Mouse (Mus musculus): Measurements from ENCODE around the gene Ddx4.
A peak's percentile ranks its signal among the peaks of the same experiment; 100 is the strongest.
"Not testable (repeated sequence)": the region's sequence is repeated elsewhere in the genome, so short reads cannot be mapped to it uniquely, and the experiment has no call there.

Ddx4 gene

DNA sequence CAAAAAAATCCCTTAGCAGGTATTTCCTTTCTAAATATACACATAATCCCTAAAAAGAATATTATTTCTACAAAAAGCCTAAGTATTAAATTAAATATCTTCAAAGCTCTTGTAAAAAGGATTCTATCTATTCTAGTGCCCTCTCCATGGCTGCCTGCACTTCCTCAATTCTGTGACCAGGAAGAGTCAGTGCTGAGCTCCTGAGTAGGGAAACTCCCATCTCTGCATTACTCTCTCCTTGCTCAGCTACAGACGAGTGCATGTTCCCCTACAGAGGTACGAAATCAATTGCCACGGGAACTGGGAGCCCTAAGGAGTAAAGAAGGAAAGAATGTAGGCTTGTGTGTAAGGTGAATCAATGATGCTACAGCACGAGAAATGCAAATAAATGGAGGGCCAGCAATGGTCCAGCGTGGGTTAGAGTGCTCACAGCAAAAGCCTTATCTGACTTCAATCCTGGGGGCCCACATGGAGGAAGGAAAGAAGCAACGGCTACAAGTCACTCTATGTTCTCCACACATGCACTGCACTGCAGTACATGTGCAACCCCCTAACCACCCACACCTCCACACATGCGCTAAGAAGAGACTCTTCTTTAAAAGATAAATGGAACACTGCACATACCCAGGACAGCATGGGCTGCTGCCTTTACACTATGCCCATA lies 17.0 kb downstream of the Ddx4 start:
- DNase-seq: no peak

DNA sequence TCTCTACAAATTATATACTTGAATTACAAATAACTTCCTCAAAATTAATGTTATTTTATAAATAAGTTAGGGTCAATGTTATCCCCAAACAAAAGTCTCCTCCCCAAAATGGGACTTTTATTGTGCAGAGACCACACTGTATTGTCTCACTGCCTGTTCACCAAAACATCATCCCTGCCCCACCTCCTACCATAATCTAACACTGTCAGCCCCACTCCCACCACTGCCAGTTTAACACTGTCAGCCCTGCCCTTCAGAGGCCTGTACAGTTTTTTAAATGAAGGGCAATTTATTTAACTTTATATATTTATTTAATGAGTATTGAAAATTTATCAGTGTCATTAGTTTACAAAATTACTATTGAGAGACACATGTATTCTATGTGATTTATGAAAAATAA lies 26.7 kb downstream of the Ddx4 start:
- no peak for DNase-seq

- no peak for DNase-seq
Measured at GRCm38 (mm10) chr13:112624622-112625021, 27.7 kb downstream of the Ddx4 start.

- no peak for DNase-seq
Measured at GRCm38 (mm10) chr13:112623656-112624055, 28.6 kb downstream of the Ddx4 start.

GRCm38 (mm10) chr13:112621592-112621991 lies 30.7 kb downstream of the Ddx4 start:
- no peak for DNase-seq

DNA sequence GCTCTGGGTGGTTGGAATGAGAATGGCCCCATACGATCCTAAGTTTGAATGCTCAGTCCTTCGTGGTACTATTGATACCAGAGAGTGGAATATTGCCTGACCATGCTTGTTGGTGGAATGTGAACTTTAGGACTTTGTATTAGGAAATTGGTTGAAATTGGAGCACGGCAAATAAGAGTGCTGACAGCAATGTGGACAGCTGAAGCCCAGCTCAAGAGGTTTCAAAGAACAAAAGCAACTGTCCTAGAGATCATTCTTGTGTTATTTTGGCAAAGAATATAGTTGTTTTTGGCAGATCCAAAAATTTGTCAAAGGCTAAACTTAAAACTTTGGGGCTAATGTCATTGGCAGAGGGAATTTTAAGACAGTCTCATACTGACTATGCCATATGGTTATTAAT lies 43.7 kb downstream of the Ddx4 start:
- no peak for DNase-seq

- no peak for DNase-seq
Measured at GRCm38 (mm10) chr13:112604411-112604810, 47.9 kb downstream of the Ddx4 start.

GRCm38 (mm10) chr13:112603839-112604238 lies 48.4 kb downstream of the Ddx4 start:
- DNase-seq: no peak

DNA sequence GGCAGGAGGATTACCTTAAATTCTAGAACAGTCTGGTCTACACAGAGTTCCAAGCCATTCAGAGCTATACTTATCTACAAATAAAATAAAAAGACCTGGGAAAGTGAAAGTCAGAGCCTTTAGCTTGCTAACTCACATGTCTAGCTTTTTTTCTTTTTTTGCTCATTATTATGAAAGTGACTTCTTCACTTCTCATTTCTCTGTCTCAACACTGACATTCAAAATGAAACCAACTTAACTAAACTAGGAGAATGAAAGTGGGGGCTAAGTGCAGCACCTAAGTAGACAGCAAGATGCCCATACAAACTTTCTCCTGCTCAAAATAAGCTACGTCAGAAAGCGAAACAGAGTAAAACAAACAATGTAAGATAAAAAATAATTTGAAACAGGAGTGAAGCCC lies 49.7 kb downstream of the Ddx4 start:
- no peak for DNase-seq

DNA sequence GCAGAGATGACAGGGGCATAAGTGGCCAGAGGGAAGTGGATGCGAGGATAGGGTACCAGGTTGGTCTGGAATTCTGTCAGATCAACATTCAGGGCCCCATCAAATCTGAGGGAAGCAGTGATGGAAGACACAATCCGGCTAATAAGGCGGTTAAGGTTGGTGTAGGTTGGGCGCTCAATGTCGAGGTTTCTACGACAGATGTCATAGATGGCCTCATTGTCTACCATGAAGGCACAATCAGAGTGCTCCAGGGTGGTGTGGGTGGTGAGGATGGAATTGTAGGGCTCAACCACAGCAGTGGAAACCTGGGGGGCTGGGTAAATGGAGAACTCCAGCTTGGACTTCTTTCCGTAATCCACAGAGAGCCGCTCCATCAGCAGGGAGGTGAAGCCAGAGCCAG lies 58.0 kb downstream of the Ddx4 start, which contains the start of gene Il31ra:
Gene Il31ra, minus strand, starts transcription at position 101 of the 400 bp plus-strand sequence.
- not testable (repeated sequence) for DNase-seq

DNA sequence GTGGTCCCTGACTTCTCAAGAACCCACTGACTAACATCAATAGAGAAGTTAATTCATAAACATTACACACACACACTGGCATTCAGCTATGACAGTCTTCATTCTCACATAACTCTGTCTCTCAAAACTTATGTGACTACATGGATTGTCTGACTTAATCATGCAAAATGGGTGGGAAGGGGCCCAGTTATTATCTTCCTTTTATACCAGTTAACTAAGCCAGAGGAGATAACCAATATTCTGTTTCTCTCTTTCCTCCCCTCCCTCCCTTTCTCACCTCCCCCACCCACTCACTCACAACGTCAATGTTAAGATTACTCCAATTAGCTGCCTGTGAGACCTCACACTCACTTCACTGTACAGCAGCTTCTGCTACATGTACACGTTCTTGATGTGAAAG lies 62.0 kb downstream of the Ddx4 start:
- DNase-seq: no peak

DNA sequence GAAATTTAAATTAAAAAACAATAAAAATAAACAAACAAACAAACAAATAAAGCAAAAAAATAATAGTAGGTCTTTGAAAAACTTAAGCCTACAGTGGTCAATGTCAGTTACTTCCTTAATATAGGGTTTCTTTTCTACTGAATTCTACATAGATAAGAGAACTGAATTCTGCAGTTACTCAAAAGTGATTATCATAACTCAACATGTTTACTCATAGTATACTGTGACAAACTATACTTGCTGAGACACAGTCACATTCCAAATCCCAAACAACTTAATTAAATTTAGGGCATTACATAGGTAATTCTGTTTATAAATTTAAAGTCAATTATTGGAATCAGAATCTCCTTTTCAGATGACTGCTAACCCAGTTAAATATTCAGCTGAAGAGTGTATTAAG lies 62.6 kb downstream of the Ddx4 start:
- DNase-seq: no peak

GRCm38 (mm10) chr13:112584556-112585237 lies 67.6 kb downstream of the Ddx4 start:
- DNase-seq: no peak

GRCm38 (mm10) chr13:112582291-112582690 lies 70.0 kb downstream of the Ddx4 start:
- DNase-seq: no peak

DNA sequence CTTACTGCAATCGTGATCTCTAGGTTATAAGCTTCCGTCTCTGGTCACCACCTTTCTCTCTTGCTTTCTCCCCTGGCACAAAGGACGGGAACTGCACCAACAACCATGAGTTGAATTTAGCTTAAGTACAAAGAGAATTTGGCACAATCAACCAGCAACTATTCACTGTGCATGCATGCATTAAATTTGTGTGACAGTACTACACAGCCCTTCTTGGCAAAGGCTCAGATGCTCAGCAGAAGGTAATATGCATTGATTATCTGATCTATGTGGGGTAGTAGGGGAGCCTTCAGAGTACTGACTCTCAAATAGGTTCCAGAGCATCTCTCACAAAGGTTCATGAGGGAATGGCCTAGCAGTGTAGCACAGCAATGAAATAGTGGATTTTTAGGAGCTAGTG lies 70.5 kb downstream of the Ddx4 start:
- no peak for DNase-seq

DNA sequence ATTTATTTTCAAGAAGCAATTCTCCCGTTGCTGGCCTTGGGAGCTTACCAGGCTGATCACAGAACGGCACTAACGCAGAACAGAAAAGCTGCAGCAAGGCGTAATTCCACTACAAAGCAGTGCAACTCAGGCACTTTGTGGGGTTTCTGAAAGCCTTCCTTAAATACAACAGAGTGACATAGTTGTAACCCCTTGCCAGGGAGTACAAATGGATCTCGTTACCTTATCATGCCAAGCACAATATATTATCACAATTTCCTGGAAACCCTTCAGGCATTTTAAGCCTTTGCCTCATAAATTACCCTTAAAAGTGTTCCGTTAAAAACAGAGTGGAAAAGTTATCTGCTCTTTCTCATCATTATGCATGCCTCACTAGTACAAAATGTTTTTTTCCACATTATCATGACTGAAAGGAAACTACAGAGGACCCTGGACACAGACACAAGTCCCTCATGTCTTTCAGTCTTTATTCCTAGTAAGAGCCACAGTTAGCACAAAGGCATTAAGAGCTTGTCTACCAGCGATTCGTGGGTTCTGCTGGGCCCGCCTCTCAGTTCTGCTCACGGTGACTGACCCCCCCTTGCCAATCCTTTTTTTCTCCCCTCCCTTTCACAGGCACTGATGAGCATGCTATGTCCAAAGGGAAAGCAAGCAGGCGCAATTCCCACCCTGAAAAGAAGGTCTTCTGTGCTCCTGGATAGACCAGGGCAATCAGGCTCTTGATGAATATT lies 71.5 kb downstream of the Ddx4 start:
- no peak for DNase-seq

- peak; percentile 97 to 99 for DNase-seq
Measured at GRCm38 (mm10) chr13:112578041-112578440, 74.2 kb downstream of the Ddx4 start.

DNA sequence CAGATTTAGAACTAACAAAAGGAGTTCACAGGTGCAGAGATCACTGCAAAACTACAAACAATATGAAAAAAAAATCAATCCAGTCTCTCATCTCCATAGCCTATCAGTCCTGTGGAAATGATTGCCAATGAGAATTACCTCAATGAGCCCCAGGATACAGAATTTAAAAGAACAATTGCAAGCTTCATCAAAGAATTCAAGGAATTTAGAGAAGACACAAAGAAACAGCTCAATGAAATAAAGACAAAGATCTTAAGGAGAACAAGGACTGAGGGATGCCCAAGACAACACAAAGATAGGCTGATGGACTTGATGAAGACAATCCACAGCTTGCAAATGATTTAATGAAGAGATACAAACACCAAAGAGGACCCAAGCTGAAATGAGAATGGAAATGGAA lies 78.5 kb downstream of the Ddx4 start:
- no peak for DNase-seq

- DNase-seq: no peak
Measured at GRCm38 (mm10) chr13:112570768-112571167, 81.5 kb downstream of the Ddx4 start.

- no peak for DNase-seq
Measured at GRCm38 (mm10) chr13:112569606-112570005, 82.7 kb downstream of the Ddx4 start.

GRCm38 (mm10) chr13:112560554-112561138 lies 91.6 kb downstream of the Ddx4 start:
- no peak for DNase-seq

DNA sequence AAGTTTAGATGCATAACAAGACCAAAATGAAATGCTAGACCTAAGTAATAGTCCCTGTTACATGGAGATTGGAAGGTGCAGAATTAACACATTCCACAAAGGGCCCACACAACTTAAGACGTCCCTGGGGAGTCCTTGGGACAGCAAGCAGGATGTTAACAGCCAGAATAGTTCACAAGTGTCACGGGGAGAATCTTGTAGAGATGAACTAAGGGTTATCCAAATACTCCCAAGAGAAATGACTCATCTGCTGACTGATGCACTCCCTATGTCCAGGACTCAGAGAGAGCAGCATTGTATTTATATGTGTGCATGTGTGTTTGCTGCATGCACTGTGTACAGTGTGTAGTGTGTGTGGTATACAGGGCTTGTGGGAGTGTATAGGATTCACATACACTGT lies 95.8 kb downstream of the Ddx4 start:
- no peak for DNase-seq

DNA sequence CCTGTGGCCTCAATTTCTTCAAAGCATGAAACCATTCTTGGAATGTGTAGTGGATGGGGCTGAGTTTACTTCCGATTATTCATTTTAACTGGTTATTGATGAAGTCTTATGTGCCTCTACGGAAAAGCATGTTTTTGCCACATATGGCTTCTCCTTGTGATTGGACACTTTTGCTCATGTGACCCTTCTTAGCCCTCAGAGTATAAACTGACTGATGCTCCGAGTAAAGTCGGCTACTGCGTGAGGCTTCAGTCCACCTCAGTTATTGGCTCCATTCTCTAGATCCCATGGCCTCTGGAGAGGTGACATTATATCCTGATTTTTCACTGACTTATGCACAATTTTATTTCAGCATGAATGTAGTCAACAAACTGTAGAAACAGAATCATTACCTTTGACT lies 99.0 kb downstream of the Ddx4 start:
- no peak for DNase-seq
